Mouse (Mus musculus) lung, embryonic 14.5 days (tissue): ENCODE data around the gene Ap3b1. TPM values are rescaled to one million over a fixed set of nuclear protein-coding genes. Genes with fewer than 3 reads are reported as not detected.

Experiments used
- ATAC-seq: fragments of 200-750 bp; cut with Nextera tagmentation; 2 replicates; pipeline ENCODE4 v1.8.0; 2017; ENCODE audit warnings: mild to moderate bottlenecking, moderate TSS enrichment, moderate library complexity; ENCODE audit not compliant: insufficient read depth
- DNase-seq: peaks from one replicate; pipeline ENCODE4 v3.0.0-alpha.2; 2015
- H3K27ac ChIP-seq: fragments of 300-500 bp; sonication (generic); 2 replicates; pipeline ENCODE4 v1.5.1; 2014; ENCODE audit warnings: low read depth, mild to moderate bottlenecking, moderate library complexity
- H3K27me3 ChIP-seq: fragments of 300-500 bp; sonication (generic); 2 replicates; pipeline ENCODE4 v1.6.1; 2014; ENCODE audit warnings: low read length, control low read depth; ENCODE audit not compliant: insufficient read depth
- H3K36me3 ChIP-seq: fragments of 300-500 bp; sonication (generic); 2 replicates; pipeline ENCODE4 v1.6.1; 2014; ENCODE audit warnings: control low read depth; ENCODE audit not compliant: insufficient read depth
- H3K4me1 ChIP-seq: fragments of 300-500 bp; sonication (generic); 2 replicates; pipeline ENCODE4 v1.6.1; 2014; ENCODE audit warnings: antibody characterized with exemption, control low read depth; ENCODE audit not compliant: insufficient read depth
- H3K4me2 ChIP-seq: fragments of 300-500 bp; sonication (generic); 2 replicates; pipeline ENCODE4 v1.6.1; 2014; ENCODE audit warnings: mild to moderate bottlenecking
- H3K4me3 ChIP-seq: fragments of 300-500 bp; sonication (generic); 2 replicates; pipeline ENCODE4 v1.5.1; 2014; ENCODE audit warnings: low read depth, low read length
- H3K9ac ChIP-seq: fragments of 300-500 bp; sonication (generic); 2 replicates; pipeline ENCODE4 v1.6.1; 2014
- H3K9me3 ChIP-seq: fragments of 300-500 bp; sonication (generic); 2 replicates; pipeline ENCODE4 v1.6.1; 2016; ENCODE audit warnings: low read depth, low read length, control low read depth
- CTCF ChIP-seq: IDR thresholded peaks from 2 replicates; pipeline ENCODE4 v1.5.1; 2016; ENCODE audit warnings: antibody characterized with exemption, low read depth
- WGBS: fragments of 180-500 bp; shearing (Covaris S2); extraction: QIAGEN DNeasy Blood & Tissue Kit; methylation state at CpG from one replicate; pipeline ENCODE4 v1.1.7; 2014; 5-methylcytosine and 5-hydroxymethylcytosine counted together
- polyA plus RNA-seq: library from polyadenylated mRNA; unstranded; fragments of >200 nt; fragmentation: Nextera tagmentation; extraction: Ambion mirVana; gene quantifications from 2 replicates; pipeline ENCODE4 v1.2.1, GENCODE M21; 2014

Gene Ap3b1
- polyA plus RNA-seq, 1 experiment from 2014 or later = 43.6 TPM

GRCm38 (mm10) chr13:94379006-94379405 is 20.2 kb downstream of the Ap3b1 start:
- no peaks in the 10 kb centered on the region for H3K27me3 ChIP-seq
- H3K4me3 ChIP-seq = no peak overlapping the region
- 70% methylated on average over 4 of the region's 4 CpGs for WGBS
- ATAC-seq (no peak), DNase-seq (peak; percentile 38)
- H3K27ac ChIP-seq = no peak overlapping the region
- no peaks in the 10 kb centered on the region for H3K36me3 ChIP-seq
- H3K4me1 ChIP-seq = no peaks in the 10 kb centered on the region
- no peak for TF ChIP-seq CTCF
- H3K9ac ChIP-seq = no peak overlapping the region
- no peaks in the 10 kb centered on the region for H3K9me3 ChIP-seq
- H3K4me2 ChIP-seq = no peak overlapping the region

DNA sequence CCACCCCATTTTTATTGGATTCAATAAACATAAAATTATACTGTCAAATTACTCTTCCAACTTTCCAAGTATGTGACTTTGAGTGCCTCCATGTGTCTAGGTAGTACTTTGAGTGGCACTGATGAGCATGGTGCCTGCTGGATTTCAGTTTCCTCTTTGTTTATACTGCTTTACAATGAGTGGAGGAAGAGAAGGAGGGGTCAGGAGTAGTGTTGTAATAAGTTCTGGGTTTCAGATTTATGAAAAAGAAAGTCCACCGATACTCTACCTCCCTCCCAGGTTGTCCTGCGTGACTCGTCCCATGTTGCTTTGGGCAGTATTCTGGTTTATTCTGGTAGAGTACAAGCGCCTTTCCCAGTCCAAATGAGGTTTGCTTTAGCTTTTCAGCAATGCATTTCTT is 22.7 kb downstream of the Ap3b1 start:
- Histone ChIP-seq H3K9me3 (no peaks in the 10 kb centered on the region), H3K4me3 (no peak overlapping the region), H3K9ac (no peak overlapping the region), H3K4me1 (no peaks in the 10 kb centered on the region), H3K36me3 (no peaks in the 10 kb centered on the region), H3K27ac (no peak overlapping the region), H3K27me3 (no peaks in the 10 kb centered on the region), H3K4me2 (peak overlapping the region; percentile 19; the same call in 1 of the 2 replicates)
- ATAC-seq (peak; percentile 67; the same call in 1 of the 2 replicates), DNase-seq (peak; percentile 33)
- WGBS = 47% methylated on average over 4 of the region's 4 CpGs
- no peak for TF ChIP-seq CTCF

GRCm38 (mm10) chr13:94381829-94382675 is 23.3 kb downstream of the Ap3b1 start:
- ATAC-seq = peak; percentile 32; the same call in 1 of the 2 replicates
- H3K9me3 ChIP-seq = no peaks in the 10 kb centered on the region
- no peak overlapping the region for H3K4me3 ChIP-seq
- peak; percentile 68 for DNase-seq
- peak; percentile 50 for TF ChIP-seq CTCF
- no peaks in the 10 kb centered on the region for H3K4me1 ChIP-seq
- no peak overlapping the region for H3K27ac ChIP-seq
- 55% methylated on average over 8 of the region's 8 CpGs for WGBS
- no peaks in the 10 kb centered on the region for H3K27me3 ChIP-seq
- H3K4me2 ChIP-seq = peak overlapping the region; percentile 19; the same call in 1 of the 2 replicates
- H3K36me3 ChIP-seq = no peaks in the 10 kb centered on the region
- H3K9ac ChIP-seq = no peak overlapping the region

DNA sequence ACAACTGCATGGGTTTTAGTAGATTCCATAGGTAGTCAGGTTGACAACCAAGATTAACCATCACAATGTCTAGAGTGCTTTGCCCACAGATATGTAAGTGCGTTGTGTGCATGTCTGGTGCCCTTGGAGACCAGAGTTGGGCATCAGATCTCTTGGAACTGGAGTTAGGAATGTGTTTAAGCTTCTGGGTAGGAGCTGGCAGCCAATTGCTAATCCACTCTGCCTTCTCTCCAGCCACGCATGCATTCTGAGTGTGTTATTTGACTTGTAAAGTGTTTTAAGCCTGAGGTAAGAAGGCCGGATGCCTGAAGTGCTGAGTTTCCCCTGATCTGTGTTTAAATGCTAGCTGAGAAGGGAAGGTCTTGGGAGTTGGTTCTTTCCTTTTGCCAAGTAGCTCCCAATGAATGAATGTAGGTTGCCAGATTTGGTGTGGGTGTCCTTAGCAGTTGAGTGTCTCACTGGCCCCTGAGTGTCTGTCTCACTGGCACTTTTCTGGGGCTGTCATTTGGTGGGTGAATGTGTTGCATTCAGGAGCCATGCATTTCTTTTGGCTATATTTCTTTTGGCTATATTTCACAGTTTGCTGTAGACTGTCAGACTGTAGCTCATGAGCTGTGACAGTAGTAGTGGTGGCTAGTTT is 26.3 kb downstream of the Ap3b1 start:
- Histone ChIP-seq H3K4me3 (no peak overlapping the region), H3K36me3 (no peaks in the 10 kb centered on the region), H3K9ac (no peak overlapping the region), H3K4me1 (no peaks in the 10 kb centered on the region), H3K4me2 (no peak overlapping the region), H3K9me3 (no peaks in the 10 kb centered on the region), H3K27ac (no peak overlapping the region), H3K27me3 (no peaks in the 10 kb centered on the region)
- WGBS = 73% methylated on average over 3 of the region's 3 CpGs
- no peak for DNase-seq
- no peak for TF ChIP-seq CTCF
- ATAC-seq = no peak

GRCm38 (mm10) chr13:94388566-94388965 is 29.8 kb downstream of the Ap3b1 start:
- DNase-seq = no peak
- H3K4me3 ChIP-seq = no peak overlapping the region
- peaks cover 3% of the 10 kb centered on the region; the same call in 1 of the 2 replicates for H3K36me3 ChIP-seq
- TF ChIP-seq CTCF = no peak
- no peak overlapping the region for H3K9ac ChIP-seq
- no peak overlapping the region for H3K4me2 ChIP-seq
- ATAC-seq = no peak
- no peaks in the 10 kb centered on the region for H3K4me1 ChIP-seq
- H3K27me3 ChIP-seq = no peaks in the 10 kb centered on the region
- 55% methylated on average over 3 of the region's 3 CpGs for WGBS
- H3K27ac ChIP-seq = no peak overlapping the region
- H3K9me3 ChIP-seq = no peaks in the 10 kb centered on the region

- H3K4me3 ChIP-seq = no peak overlapping the region
- DNase-seq (peak; percentile 16), ATAC-seq (no peak)
- no peaks in the 10 kb centered on the region for H3K9me3 ChIP-seq
- no peak overlapping the region for H3K27ac ChIP-seq
- WGBS = 67% methylated on average over 2 of the region's 2 CpGs
- H3K9ac ChIP-seq = no peak overlapping the region
- H3K4me2 ChIP-seq = no peak overlapping the region
- no peaks in the 10 kb centered on the region for H3K27me3 ChIP-seq
- H3K36me3 ChIP-seq = peaks cover 5% of the 10 kb centered on the region
- no peak for TF ChIP-seq CTCF
- H3K4me1 ChIP-seq = no peaks in the 10 kb centered on the region
Measured at GRCm38 (mm10) chr13:94389541-94389940, 30.8 kb downstream of the Ap3b1 start.

DNA sequence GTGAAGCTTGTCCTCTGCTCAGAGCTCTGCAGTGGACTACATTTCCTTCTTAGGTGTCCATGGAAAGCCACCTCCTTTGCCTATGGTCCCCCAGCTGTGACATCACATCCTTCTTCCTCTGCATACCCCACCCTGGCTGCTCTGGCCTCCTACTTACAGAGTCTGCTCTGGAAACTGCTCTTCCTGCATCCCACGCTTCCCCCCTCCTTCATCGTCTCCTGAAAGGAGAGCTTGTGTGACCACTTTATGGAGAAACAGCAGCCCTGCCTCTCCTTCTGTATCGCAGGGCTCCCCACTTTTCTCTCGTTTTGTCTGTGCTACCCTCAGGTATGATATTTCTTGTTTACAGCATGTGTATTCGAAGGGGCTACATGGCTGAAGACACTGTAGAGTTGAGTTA is 33.5 kb downstream of the Ap3b1 start:
- no peaks in the 10 kb centered on the region for H3K9me3 ChIP-seq
- H3K36me3 ChIP-seq = peaks cover 24% of the 10 kb centered on the region
- H3K4me1 ChIP-seq = no peaks in the 10 kb centered on the region
- no peak overlapping the region for H3K4me3 ChIP-seq
- DNase-seq (no peak), ATAC-seq (no peak)
- H3K4me2 ChIP-seq = no peak overlapping the region
- H3K9ac ChIP-seq = no peak overlapping the region
- TF ChIP-seq CTCF = no peak
- H3K27me3 ChIP-seq = no peaks in the 10 kb centered on the region
- WGBS = 88% methylated on average over 5 of the region's 5 CpGs
- no peak overlapping the region for H3K27ac ChIP-seq
